Mouse (Mus musculus) intestine, postnatal 0 days (tissue): Measurements from ENCODE around the gene Vps45. TPM values are rescaled to one million over a fixed set of nuclear protein-coding genes. Genes with fewer than 3 reads are reported as not detected.

Experiments used
- ATAC-seq: fragments of 200-750 bp; cut with Nextera tagmentation; 2 replicates; pipeline ENCODE4 v1.8.0; 2017; ENCODE audit warnings: mild to moderate bottlenecking, moderate TSS enrichment, moderate library complexity
- H3K27ac ChIP-seq: fragments of 300-500 bp; sonication (generic); 2 replicates; pipeline ENCODE4 v1.5.1; 2014; ENCODE audit warnings: mild to moderate bottlenecking, low read depth, low read length, moderate library complexity
- H3K27me3 ChIP-seq: fragments of 300-500 bp; sonication (generic); replicated peaks from 2 replicates; pipeline ENCODE4 v1.6.1; 2014; ENCODE audit warnings: low read length, mixed read lengths; ENCODE audit not compliant: control insufficient read depth, insufficient read depth
- H3K36me3 ChIP-seq: fragments of 300-500 bp; sonication (generic); 2 replicates; pipeline ENCODE4 v1.6.1; 2014; ENCODE audit warnings: mild to moderate bottlenecking, moderate library complexity; ENCODE audit not compliant: control insufficient read depth, insufficient read depth
- H3K4me1 ChIP-seq: fragments of 300-500 bp; sonication (generic); replicated peaks from 2 replicates; pipeline ENCODE4 v1.6.1; 2014; ENCODE audit warnings: antibody characterized with exemption, low read length, mixed read lengths; ENCODE audit not compliant: control insufficient read depth, insufficient read depth
- H3K4me2 ChIP-seq: fragments of 300-500 bp; sonication (generic); replicated peaks from 2 replicates; pipeline ENCODE4 v1.6.1; 2014; ENCODE audit warnings: low read depth, mild to moderate bottlenecking, moderate library complexity
- H3K4me3 ChIP-seq: fragments of 300-500 bp; sonication (generic); 2 replicates; pipeline ENCODE4 v1.5.1; 2014; ENCODE audit warnings: low read depth, low read length
- H3K9ac ChIP-seq: fragments of 300-500 bp; sonication (generic); 2 replicates; pipeline ENCODE4 v1.6.1; 2014; ENCODE audit warnings: mild to moderate bottlenecking, low read depth, low read length
- H3K9me3 ChIP-seq: fragments of 300-500 bp; sonication (generic); 2 replicates; pipeline ENCODE4 v1.6.1; 2016; ENCODE audit warnings: mixed run types; ENCODE audit not compliant: control insufficient read depth
- CTCF ChIP-seq: sonication (generic); IDR thresholded peaks from 2 replicates; pipeline ENCODE4 v1.5.1; 2016; ENCODE audit warnings: low read depth, mild to moderate bottlenecking, control low read depth, antibody characterized with exemption, moderate library complexity
- WGBS: fragments of 180-500 bp; shearing (Covaris S2); extraction: QIAGEN DNeasy Blood & Tissue Kit; methylation state at CpG from one replicate; pipeline ENCODE4 v1.1.7; 2014; 5-methylcytosine and 5-hydroxymethylcytosine counted together
- polyA plus RNA-seq: library from polyadenylated mRNA; unstranded; fragments of >200 nt; fragmentation: Nextera tagmentation; extraction: Ambion mirVana; gene quantifications from 2 replicates; pipeline ENCODE4 v1.2.1, GENCODE M21; 2015

The Vps45 gene
- polyA plus RNA-seq, 1 experiment from 2014 or later: 22.5 TPM

DNA sequence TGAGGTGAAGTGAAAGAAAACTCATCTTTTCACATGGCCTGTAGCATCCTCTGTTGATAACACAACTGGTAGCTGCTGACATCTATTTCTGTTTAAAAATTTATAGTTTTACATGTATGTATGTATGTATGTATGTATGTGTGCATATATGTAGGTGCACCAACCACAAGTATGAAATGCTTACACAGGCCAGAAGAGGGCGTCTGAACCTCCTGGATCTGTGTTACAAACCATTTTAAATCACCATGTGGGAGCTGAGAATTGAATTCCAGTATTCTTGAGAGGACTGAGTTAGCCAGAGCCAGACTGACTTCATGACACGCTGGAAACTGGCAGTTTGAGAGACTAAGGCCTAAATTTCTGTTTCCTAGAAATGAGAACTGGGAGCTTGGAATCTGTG lies 32.9 kb upstream of the Vps45 start:
- H3K27ac ChIP-seq: no peak overlapping the region
- H3K36me3 ChIP-seq: no peaks in the 10 kb centered on the region
- H3K9ac ChIP-seq: no peak overlapping the region
- 74% methylated on average over 2 of the region's 2 CpGs for WGBS
- H3K9me3 ChIP-seq: no peaks in the 10 kb centered on the region
- no peaks in the 10 kb centered on the region for H3K27me3 ChIP-seq
- H3K4me1 ChIP-seq: no peaks in the 10 kb centered on the region; the same call in 1 of the 2 replicates
- ATAC-seq: no peak
- no peak overlapping the region for H3K4me2 ChIP-seq
- peak; percentile 8; the same call in 1 of the 2 replicates for TF ChIP-seq CTCF
- no peak overlapping the region for H3K4me3 ChIP-seq

DNA sequence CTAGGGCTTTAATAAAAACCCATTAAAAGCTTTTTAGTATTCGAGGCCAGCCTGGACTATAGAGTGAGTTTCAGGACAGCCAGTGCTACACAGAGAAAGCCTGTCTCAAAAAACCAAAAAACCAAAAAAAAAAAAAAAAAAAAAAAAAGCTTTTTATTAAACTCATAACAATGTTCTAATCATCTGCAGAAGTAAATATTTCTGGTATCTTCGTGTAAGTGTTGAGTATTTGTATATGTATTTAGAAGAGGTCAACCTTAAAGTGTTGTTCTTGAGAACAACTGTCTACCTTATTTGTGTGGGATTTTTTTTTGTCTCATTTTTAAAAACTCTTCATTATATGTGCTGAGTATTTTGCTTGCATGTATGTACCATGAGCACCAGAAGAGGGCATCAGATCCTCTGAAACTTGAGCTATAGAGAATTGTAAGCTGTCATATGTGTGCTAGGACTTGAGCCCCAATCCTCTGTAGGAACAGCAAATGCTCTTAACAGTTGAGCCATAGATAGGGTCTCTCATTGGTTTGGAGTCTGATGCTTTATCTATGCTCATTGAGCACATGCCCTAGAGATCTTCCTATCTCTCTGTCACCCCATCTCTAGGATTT lies 31.7 kb upstream of the Vps45 start:
- Histone ChIP-seq H3K27ac (no peak overlapping the region), H3K27me3 (no peaks in the 10 kb centered on the region), H3K36me3 (no peaks in the 10 kb centered on the region), H3K4me1 (no peaks in the 10 kb centered on the region), H3K9me3 (no peaks in the 10 kb centered on the region), H3K9ac (no peak overlapping the region), H3K4me2 (no peak overlapping the region), H3K4me3 (no peak overlapping the region)
- no peak for ATAC-seq
- WGBS: 45% methylated on average over 2 of the region's 2 CpGs
- peak; percentile 67 for TF ChIP-seq CTCF

DNA sequence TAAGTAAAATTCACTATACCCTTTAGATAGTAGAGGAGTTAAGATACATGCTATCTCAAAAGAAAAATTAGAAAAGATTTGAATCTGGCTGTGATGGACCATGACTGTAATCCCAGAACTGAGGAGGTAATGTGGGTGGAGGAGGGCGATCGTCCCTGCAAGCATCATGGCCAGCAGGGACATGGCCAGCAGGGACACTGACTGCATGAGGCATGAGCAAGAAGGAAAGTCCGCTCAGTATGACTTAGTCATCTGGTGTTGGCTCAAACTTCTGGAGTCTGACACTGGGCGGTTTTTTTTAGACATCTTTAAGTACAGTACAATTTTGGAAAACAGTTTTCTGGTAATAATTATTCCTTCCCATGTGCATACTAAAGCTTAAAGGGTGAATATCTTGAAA lies 29.5 kb upstream of the Vps45 start:
- Histone ChIP-seq H3K9ac (no peak overlapping the region), H3K4me1 (no peaks in the 10 kb centered on the region), H3K9me3 (no peaks in the 10 kb centered on the region), H3K27ac (no peak overlapping the region), H3K4me3 (no peak overlapping the region), H3K27me3 (no peaks in the 10 kb centered on the region), H3K4me2 (no peak overlapping the region), H3K36me3 (no peaks in the 10 kb centered on the region)
- no peak for ATAC-seq
- 84% methylated on average over 4 of the region's 4 CpGs for WGBS
- no peak for TF ChIP-seq CTCF

GRCm38 (mm10) chr3:96087219-96087618 lies 29.0 kb upstream of the Vps45 start:
- Histone ChIP-seq H3K4me2 (no peak overlapping the region), H3K4me1 (no peaks in the 10 kb centered on the region), H3K36me3 (no peaks in the 10 kb centered on the region), H3K9ac (no peak overlapping the region), H3K9me3 (no peaks in the 10 kb centered on the region), H3K4me3 (no peak overlapping the region), H3K27me3 (no peaks in the 10 kb centered on the region), H3K27ac (no peak overlapping the region)
- no peak for ATAC-seq
- 64% methylated on average over 2 of the region's 2 CpGs for WGBS
- no peak for TF ChIP-seq CTCF

DNA sequence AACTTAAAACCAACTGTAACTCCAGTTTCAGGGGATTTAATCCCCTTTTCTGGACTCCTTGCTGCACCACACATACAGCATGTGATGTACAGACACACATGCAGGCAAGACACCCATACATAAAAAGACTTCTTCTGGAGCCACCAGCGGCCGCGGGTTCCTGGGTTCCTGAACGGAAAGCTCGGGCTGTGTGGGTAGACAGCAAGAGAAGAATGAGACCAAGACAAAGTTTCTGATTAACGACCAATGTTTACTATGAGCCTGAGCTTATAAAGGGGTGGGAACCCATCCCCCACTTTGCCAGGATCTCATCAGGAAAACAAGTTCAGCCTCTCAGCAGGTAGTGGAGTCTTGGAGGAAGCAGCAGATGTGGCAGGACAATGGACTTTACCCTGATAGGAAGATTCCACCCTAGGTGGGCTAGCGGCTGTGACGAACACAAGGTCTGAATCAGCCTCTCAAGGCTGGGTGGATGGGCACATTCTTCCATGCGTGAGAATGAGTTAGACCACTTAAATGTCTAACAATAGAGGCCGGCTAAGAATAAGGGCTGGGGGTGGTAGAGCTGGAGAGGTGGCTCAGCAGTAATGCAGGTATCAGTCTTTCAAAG lies 26.0 kb upstream of the Vps45 start:
- no peak for TF ChIP-seq CTCF
- ATAC-seq: no peak
- Histone ChIP-seq H3K4me3 (no peak overlapping the region), H3K9me3 (no peaks in the 10 kb centered on the region), H3K4me2 (no peak overlapping the region), H3K9ac (no peak overlapping the region), H3K27ac (no peak overlapping the region), H3K4me1 (no peaks in the 10 kb centered on the region), H3K27me3 (no peaks in the 10 kb centered on the region), H3K36me3 (no peaks in the 10 kb centered on the region)
- WGBS: 72% methylated on average over 10 of the region's 10 CpGs

DNA sequence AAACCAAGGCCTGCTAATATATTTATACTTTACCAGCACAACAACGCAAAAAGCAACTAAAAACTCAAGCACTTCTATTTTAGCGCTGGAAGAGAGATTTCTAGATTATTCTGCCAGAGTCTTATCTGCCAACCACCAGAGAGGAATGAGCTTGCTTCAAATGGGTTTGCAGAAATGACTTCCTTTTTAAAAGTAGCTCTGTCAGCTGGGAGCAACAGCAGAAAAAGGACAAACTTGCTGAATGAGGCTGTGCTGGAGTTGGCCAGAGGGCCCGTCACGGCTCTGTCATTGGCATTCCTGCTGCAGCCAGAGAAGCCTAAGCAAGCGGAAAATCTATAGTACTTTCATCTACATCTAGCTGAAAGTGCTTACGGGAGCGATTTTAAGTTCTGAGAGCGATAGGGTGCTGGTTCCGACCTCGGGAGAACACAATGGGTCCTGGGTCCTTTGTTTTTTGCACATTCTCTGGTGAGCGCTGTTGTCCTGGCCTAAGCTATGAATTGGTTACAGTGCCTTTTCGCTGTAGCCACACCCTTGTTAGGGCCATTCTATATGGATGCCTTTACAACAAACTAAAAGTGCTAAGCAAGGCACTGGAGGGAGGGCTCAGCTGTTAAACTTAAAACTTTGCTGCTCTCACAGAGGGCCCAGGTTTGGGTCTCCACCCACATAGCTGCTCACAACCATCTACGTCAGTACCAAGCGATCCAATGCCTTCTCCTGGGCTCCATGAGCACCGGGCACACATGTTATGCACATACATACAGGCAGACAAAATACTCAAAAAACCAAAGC lies 24.6 kb upstream of the Vps45 start:
- no peak overlapping the region for H3K9ac ChIP-seq
- TF ChIP-seq CTCF: no peak
- no peak overlapping the region for H3K4me2 ChIP-seq
- no peak overlapping the region for H3K4me3 ChIP-seq
- H3K4me1 ChIP-seq: no peaks in the 10 kb centered on the region
- no peak overlapping the region for H3K27ac ChIP-seq
- no peaks in the 10 kb centered on the region for H3K9me3 ChIP-seq
- H3K27me3 ChIP-seq: no peaks in the 10 kb centered on the region
- ATAC-seq: no peak
- WGBS: 79% methylated on average over 15 of the region's 15 CpGs
- H3K36me3 ChIP-seq: no peaks in the 10 kb centered on the region
